Mouse (Mus musculus): ENCODE data around the gene Car14. TPM values are rescaled to one million over a fixed set of nuclear protein-coding genes. Genes with fewer than 3 reads are reported as not detected.
A peak's percentile ranks its signal among the peaks of the same experiment; 100 is the strongest.
"Not testable (repeated sequence)": the region's sequence is repeated elsewhere in the genome, so short reads cannot be mapped to it uniquely, and the experiment has no call there.

Car14 gene
- total RNA-seq, 2 experiments from 2014 or later, result not detected

DNA sequence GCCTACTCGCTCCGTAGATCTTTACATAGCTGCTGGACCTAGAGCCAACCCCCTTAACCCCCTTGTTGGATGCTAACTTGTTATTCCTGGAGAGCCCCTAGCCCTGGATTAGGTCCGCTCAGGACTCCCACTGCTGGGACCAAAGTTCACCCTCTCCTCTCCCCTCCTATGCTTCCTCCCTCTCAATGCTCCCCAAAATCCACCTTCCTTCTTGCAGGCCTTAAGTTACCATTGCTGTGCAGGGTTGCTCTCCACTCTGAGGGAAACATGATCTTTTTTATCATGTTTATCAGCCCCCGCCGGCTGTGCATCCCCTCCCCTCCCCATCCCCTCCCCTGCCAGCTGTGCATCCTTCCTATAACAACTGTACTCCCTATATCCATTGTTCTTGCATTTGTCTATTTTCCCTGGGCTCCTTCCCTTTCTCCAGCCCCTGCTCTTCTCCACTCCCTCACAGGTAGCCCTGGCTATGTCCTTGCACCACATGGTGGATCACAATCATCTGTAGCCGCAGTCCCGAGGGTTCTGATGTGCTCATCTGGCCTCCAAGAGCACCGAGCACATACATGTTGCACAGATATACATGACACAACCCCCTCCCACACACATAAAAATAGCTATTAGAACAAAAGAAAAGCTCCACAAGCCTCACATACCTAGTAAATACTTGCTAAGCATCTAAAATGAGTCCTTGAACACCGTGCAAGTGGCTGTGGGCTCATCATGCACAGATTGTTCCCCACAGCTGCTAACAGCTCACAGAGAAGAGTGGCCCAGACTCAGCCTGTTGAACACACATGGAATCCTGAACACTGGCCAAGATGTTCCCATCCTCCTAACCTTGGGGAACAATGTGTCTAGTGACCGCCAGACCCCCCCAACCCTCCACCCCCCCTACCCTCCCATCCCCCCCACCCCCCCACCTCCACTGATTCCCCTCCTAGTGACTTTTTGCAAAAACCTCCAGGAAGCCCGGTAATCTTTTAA lies 12.1 kb downstream of the Car14 start:
- ATAC-seq (replicated peaks; ENCODE audit: poor library complexity), result no peak

DNA sequence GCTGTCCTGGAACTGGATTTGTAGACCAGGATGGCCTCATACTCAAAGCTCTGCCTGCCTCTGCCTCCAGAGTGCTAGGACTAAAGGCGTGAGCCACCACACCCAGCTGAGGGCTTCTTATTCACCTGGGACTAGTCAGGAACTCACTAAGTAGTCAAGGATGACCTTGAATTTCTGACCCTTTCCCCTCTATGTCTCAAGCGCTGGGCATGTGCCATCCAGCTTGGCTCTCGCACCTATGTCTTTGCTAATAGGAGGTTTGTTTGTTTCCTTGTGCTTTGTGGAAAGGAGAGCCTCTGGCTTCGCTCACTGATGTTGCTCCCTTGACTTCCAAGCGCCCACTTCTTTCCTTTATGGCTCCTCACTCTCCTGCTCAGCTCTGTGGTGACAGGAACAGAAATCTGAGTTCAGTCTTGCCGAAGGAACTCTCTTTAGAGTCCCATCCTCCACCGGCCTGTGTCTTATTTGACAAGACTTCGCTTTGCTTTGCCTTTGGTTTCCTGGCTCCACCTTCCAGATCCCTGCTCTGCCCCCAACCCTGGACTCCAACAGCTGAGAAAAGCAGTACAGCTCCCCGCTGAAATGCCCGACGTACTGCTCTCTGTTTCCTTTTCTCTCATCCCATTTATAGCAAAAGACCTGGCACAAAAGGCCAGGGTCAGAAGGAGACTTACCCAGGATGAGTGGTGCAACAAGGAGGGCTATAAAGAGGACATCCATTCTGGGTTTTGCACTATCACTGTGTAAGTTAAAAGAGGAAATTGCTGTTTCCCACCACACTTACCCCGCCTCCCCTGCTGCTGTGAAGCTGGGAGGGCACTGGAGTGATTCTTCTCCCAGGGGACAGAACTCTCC lies 13.1 kb downstream of the Car14 start, which contains the start of gene BC028528:
Gene BC028528 (minus strand): TSS at position 795 of the 855 bp plus-strand sequence.
- ATAC-seq (replicated peaks; ENCODE audit: poor library complexity), result peak; percentile 53

DNA sequence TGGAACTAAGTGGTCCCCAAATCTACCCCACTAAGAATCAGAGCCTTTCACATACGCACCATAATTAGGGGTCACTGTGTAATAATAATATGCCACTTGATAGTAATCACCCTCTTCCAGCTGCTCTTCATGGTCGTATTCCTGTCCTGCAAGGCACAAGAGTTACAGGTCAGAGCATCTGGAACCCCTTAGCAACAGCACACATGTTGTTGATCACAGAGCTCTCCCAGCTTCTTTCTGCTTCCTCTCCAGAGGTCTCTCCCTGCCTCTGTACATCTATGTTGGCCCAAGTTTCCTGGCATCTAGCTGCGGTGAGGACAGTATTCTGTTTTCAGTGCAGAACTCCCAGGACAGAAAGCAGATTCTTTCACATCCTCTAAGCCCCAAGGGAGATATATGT lies 14.8 kb downstream of the Car14 start:
- no peak for ATAC-seq (replicated peaks; ENCODE audit: poor library complexity)

DNA sequence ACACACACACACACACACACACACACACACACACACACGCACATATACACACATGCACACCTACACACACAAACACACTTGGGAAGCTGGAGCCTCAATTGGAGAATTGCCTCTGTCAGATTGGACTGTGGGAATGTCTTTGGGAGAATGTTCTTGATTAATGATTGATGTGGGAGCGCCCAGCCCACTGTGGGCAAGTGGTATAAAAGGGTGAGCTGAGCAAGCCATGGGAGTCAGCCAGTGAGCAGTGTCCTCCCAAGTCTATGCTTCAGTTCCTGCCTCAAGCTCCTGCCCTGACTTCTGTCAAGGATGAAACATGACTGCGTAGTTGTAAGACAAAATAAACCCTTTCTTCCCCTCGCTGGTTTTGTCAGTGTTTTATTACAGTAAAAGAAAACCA lies 16.9 kb downstream of the Car14 start:
- no peak for ATAC-seq (replicated peaks; ENCODE audit: poor library complexity)

DNA sequence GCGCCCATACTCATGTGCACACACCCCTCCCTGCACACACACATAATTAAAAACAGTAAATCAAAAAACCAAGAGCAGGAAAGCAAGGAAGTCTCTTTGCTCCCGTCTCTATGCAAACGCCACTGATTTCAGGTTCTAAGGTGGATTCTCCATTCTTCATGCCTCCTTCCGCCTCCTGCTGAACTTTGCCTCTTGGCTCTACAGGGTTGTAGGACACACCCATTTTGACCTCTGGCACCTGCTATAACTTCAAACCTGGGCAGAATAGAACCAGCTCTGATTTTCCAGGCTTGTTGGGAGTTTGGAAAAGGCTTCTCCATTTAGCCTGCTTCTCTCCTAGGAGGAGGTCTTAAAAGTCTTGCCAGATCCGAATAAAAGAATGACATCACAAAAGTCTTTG lies 20.1 kb downstream of the Car14 start:
- ATAC-seq (replicated peaks; ENCODE audit: poor library complexity), result no peak

DNA sequence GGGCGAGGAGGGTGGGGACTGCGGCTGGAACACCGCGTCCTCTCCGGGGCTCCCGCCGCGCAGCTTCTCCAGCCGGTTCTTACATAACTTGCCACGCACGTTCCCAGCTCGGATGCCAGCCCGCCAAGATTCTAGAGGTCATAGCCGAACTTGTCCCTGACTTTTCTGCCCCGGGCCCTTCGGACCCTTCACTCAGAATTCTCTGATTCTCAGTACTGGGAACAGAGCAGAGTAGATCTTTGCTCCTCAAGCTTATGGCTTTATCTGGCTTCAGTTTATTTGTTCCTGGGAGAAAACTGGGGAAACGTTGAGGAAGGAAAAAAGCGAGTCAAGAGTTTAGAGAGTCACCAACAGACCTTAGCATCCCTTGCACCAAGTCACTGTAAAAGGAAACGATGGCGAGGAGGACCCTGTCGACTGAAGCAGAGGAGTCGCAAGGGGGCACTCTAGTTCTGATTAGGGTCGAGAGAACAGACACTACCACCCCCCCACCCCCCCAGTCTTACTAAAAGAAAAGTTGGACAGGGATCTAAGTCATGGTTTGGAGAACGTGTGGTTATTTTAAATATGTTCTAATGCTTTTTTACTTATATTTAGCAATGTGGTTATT lies 21.6 kb downstream of the Car14 start:
- peak; percentile 30; the same call in 1 of the 2 replicates for ATAC-seq (replicated peaks; ENCODE audit: poor library complexity)

DNA sequence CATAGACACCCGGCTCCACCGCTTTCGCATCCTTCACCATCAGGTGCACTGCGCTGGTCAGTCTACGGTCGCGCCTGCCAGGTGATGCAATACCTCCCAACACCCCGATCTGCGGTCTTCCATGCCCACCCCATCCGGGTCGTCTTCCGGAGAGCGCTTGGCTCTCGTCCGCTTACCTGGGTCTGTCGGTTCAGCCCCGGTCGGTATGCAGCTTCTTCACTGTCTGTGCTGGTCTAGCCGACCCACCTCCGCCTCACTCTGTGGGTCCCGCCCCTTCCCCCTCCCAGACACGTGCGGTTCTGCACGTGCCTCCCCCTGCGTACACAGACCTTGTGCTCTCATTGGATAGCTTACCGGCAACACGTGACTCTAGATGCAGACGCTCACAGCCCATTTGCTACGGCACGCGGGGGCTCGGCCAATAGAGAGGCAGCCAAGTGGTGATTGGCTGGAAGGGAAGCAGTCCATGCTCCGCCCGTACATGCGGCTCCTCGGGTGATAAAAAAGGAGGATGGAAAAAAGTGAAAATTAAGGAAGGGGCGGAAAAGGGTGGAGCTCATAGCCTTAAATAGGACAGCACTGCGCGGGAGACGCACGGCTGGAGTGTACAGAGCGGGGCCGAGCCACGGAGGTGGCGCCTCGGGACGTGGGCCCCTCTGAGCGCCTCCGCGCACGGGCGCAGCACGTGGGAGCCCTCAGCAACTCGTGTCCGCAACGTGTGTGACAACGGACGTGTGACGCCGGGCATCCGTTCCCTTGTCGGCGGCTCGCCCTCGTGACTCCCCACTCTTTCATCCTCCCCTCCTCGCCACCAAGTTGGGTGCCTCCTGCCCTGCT lies 22.3 kb downstream of the Car14 start, which contains the start of gene Ciart:
Gene Ciart (minus strand): TSS at position 273 of the 837 bp plus-strand sequence.
- peak; percentile 97 for ATAC-seq (replicated peaks; ENCODE audit: poor library complexity)

DNA sequence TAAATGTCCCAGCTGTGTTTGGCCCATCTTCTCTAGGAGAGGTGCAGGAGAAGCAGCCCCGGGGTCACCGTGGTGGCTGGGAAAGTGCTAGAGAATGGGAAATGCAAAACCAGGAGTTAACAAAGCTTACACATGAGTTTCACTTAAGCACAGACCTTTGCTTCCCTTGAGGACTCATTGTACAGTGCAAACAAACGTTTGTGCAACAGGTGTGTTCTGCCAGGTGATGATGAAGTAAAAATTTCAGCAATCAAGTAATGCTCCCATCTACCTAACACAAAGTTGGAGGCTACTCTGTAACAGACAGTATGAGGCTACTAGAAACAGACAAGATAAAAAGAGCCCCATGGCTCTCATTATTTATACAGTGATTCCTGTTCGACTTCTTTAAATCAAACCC lies 25.4 kb downstream of the Car14 start:
- ATAC-seq (replicated peaks; ENCODE audit: poor library complexity), result no peak

DNA sequence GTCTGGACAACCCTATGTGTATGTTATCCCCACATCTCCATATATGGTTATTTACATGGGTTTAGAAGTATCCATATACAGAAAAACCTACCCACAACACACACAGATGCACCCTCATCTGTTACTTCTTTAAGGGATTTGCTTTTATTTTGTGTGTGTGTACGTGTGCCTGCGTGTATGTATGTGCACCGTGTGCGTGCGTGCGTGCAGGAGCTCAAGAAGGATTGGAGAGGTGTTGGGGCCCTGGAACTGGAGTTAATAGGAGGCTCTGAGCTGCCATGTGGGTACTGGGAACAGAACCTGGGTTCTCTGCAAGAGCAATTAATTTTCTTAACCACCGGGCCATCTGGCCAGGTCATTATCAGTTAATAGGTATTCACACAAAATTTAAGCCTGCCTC lies 32.4 kb downstream of the Car14 start:
- ATAC-seq (replicated peaks; ENCODE audit: poor library complexity), result no peak

DNA sequence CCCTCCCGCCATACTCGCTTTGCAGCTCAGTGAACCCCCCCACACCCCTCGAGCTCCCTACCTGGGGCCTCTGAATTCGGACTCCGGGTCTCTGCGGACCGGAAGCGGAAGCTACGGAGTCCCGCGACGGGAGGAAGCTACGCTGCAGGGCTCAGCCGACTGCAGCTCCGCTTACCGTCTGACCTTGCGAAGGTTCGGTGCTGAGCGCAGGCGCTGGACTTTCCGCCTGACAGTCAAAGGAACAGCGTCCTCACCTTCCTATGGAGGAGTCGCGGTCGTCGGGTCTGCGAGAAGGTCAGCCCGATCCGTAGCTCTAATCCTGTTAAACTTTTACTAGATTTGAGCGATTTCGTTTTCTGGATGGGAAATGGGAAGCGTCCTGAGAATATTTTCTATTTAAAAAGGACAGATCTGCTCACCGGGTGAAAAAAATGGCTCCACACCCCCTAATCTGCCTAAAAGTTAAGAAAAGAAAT lies 33.1 kb downstream of the Car14 start, which contains the start of gene Mrps21:
Gene Mrps21 (minus strand): TSS at position 128 of the 476 bp plus-strand sequence.
- peak; percentile 99 for ATAC-seq (replicated peaks; ENCODE audit: poor library complexity)

DNA sequence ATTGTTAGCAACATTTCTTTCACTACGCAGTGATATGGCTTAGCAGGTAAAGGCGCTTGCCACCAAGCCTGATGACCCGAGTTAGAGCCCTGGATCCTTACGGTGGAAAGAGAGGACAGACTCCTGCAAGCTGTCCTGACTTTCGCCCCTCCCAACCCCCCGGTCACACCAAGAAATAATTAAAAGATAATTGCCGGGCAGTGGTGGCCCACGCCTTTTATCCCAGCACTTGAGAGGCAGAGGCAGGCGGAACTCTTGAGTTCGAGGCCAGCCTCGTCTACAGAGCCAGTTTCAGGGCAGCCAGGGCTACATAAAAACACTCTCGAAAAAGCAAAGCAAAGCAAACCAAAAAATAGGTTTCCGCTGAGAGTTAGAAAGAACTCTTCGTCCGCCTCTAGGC lies 33.5 kb downstream of the Car14 start:
- ATAC-seq (replicated peaks; ENCODE audit: poor library complexity), result no peak

DNA sequence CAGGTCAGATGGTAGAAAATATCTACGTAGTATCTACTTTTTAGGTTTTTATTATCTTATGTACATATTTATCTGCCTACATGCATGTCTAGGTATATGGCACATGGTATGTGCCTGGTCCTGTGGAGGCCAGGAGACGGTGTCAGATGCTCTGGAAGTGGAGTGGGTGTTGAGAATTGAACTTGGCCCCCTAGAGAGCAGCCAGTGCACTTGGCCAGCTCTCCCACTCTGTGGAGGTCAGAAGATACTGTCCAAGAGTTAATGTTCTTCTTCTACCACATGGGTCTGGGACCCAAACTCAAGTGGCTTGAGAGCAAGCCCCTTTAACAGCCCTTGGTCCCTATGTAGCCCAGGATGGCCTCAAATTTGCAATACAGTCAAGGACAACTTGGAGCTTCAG lies 37.1 kb downstream of the Car14 start:
- no peak for ATAC-seq (replicated peaks; ENCODE audit: poor library complexity)

DNA sequence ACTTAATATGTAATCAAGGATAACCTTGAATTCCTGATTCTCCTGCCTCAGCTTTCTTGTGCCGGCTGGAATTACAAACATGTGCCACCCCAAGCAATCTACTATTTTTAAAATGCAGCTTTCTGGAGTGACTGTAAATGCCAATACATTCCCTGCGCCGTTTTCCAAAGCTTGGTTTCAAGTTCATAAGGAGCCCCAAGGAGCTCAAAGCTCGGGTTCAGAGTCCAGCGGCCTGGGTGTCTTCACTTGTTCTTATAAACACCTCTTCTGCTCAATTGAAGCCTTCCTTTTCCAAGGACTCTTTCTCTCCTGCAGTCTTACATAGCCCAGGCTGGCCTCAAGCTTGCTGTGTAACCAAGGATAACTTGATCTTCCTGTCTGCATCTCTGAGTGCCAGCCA lies 38.4 kb downstream of the Car14 start:
- ATAC-seq (replicated peaks; ENCODE audit: poor library complexity), result no peak

DNA sequence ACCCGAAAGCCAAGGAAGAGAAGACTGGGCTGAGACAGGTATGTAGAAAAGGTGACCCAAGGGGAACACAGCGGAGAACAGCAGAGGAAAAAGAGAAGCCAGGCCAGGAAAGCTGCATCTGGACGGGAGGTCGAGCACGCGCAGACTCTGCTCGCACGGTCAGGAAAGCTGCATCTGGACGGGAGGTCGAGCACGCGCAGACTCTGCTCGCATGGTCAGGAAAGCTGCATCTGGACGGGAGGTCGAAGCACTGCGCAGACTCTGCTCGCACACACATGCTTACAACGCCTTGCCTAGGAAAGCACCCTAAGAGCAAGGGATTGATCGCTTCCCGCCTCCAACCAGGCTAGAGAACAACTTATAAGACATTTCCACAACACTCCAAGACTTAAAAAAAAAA lies 38.9 kb downstream of the Car14 start:
- no peak for ATAC-seq (replicated peaks; ENCODE audit: poor library complexity)

DNA sequence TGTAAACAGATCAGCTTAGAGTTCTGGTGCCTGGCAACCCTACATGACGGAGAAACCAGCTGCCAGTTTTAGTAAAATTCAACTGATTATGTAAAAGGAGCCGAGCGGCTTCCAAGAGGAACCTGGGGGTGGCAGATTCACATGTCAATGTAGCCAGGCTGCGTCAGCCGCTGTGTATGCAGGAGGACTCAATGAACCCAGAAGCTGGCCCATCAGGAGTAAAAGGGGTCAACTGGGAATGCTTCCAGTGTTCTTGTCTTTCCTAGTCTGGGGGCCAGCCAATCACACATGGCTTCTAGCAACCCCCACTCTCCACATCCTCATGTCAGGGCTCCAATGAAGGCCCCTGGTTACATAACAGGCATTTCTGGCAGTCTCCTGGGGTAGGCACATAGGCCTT lies 39.4 kb downstream of the Car14 start:
- ATAC-seq (replicated peaks; ENCODE audit: poor library complexity), result no peak

DNA sequence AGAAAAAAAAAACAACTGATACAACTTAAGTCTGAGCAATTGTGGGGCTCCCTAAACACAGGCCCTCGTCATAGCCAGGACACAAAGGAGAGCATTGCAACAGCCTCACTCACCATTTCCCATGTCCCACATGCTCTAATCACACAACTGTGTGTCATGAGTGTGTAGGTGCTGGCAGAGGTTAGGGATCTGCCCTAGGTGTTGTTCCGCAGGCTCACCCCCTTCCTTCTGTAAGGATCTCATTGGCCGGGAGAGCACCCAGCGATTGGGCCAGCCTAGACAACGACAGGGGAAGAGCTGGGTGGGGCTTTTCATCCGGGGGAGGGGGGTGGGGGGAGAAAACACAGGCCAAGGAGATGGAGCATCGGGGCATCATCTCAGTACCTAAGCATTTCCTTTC lies 40.9 kb downstream of the Car14 start:
- no peak for ATAC-seq (replicated peaks; ENCODE audit: poor library complexity)

DNA sequence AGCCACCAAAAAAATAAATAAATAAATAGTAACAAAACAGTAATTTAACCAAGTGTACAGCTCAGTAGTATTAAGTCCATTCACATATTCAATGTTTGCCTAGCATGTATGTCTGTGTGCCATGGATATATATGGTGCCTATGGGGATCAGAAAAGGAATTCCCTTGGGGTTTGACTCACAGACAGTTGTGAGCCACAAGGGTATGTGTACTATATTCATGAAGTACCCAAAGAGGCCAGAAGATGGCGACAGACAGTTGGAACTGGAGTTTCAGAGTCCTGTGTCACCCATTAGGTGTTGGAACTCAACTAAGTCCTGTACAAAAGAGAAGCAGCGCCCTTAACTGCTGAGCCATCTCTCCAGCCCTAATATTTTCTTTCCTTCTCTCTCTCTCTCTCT lies 42.7 kb downstream of the Car14 start:
- peak; percentile 98 for ATAC-seq (replicated peaks; ENCODE audit: poor library complexity)

DNA sequence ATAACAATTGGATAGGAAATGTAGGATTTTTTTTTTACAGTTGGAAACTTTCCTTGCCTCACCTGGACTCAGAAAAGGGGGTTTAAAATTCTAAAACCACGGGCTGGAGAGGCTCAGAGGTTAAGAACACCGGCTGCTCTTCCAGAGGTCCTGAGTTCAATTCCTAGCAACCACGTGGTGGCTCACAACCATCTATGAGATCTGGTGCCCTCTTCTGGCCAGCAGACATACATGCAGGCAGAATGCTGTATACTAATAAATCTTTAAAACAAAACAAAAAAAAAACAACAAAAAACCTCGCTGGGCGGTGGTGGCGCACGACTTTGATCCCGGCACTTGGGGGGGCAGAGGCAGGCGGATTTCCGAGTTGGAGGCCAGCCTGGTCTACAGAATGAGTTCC lies 43.3 kb downstream of the Car14 start:
- no peak; the same call in 1 of the 2 replicates for ATAC-seq (replicated peaks; ENCODE audit: poor library complexity)

DNA sequence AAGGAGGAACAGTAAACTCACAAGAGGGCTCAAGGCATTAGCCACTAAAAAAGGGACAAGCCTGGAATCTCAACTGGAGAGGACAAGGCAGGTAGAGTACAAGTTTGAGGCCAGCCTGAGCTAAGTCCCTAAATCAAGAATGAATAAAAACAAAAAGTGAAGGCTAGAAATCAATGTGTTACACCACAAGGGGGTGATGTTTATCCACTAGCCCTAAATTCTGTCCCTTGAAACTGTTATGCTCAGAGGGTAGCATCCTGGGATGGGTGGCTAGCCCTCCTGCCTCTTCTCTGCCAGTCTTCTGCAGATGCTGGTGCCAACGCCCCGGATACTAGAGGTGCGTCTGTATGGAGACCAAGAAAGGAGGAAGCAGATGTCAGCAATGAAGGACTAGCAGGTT lies 44.2 kb downstream of the Car14 start:
- peak; percentile 29; the same call in 1 of the 2 replicates for ATAC-seq (replicated peaks; ENCODE audit: poor library complexity)

DNA sequence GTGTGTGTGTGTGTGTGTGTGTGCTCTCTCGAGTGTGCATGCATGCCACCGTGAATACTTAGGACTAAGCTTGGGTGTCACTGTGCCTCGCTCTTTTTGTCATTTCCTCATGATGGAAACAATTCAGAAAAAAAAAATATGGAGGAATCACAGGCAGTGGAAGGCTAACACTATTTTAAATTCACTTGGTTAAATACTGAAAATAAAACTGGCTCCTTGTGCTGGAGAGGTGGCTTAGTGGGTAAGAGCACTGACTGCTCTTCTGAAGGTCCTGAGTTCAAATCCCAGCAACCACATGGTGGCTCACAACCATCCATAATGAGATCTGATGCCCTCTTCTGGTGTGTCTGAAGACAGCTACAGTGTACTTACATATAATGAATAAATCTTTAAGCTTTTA lies 46.2 kb downstream of the Car14 start:
- ATAC-seq (replicated peaks; ENCODE audit: poor library complexity), result not testable (repeated sequence)

Measured in megakaryocyte progenitor cell, adult 5-6 weeks (primary cell).